Mouse (Mus musculus) liver, embryonic 14.5 days (tissue): Measurements from ENCODE around the gene Podxl.

ENCODE experiments used
- CTCF ChIP-seq: IDR thresholded peaks from 2 replicates; pipeline ENCODE4 v1.5.1; 2016; ENCODE audit warnings: antibody characterized with exemption, low read depth, control low read depth
- EP300 ChIP-seq: IDR thresholded peaks from 2 replicates; pipeline ENCODE4 v1.6.1; 2016; ENCODE audit warnings: antibody characterized with exemption, low read depth

DNA sequence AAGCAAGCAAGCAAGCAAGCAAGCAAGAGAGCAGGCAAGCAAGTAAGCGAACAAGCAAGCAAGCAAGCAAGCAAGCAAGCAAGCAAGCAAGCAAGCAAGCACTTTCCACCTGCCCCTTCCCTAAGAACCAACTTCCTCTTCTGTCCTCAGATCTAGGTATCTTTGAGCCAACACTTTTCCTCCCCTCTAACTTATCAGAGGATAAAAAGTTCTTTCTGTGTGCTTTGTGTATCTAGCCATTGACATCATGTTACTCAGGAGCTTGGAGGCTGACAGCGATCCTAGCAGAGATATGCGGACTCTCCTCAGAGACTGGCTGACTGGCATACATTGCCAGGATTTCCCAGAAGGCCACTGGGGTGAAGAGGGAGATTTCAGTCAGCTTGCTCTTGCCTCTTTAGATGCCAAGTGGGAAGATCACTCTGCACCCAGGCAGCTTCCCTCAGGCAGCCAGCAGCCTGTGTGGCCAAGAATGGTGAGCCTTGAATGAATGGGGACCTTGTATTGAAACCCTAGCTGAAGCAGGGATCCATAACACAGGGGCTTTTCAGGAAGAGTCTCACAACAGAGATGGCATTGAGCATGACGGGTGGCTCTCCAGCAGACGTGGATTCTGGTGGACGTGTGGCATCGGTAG, 41.0 kb upstream of the Podxl start:
- TF ChIP-seq CTCF: no peak
- TF ChIP-seq EP300: no peak
